Mouse (Mus musculus) ZHBTc4 (cell line): ENCODE data around the gene Acpp.

Experiments
- DNase-seq: peaks from one replicate; pipeline ENCODE4 v3.0.0-alpha.2; 2011; ENCODE audit warnings: low read depth, low spot score

Gene Acpp

GRCm38 (mm10) chr9:104254408-104255180 lies 83.0 kb downstream of the Acpp start:
- no peak for DNase-seq

- no peak for DNase-seq
Measured at GRCm38 (mm10) chr9:104252637-104253036, 84.9 kb downstream of the Acpp start.

- DNase-seq = no peak
Measured at GRCm38 (mm10) chr9:104251687-104252086, 85.9 kb downstream of the Acpp start.

- DNase-seq = no peak
Measured at GRCm38 (mm10) chr9:104251111-104251510, 86.4 kb downstream of the Acpp start.

- no peak for DNase-seq
Measured at GRCm38 (mm10) chr9:104247307-104247987, 90.1 kb downstream of the Acpp start.

GRCm38 (mm10) chr9:104243799-104244466 lies 93.6 kb downstream of the Acpp start:
- DNase-seq = no peak

- no peak for DNase-seq
Measured at GRCm38 (mm10) chr9:104240146-104240545, 97.4 kb downstream of the Acpp start.

GRCm38 (mm10) chr9:104239076-104239475 lies 98.5 kb downstream of the Acpp start:
- DNase-seq = no peak
